In genomic region chr13:96925991-96926725, GRCm38 (mm10) we compare ENCODE assay signal across 11 mouse cellular contexts. TPM values are rescaled to one million over a fixed set of nuclear protein-coding genes. Genes with fewer than 3 reads are reported as not detected.
DNase-seq lines count a peak whose midpoint lies in the region; ATAC-seq and TF ChIP-seq lines count a peak whose summit lies in the region.
"Had no signal": no experiment of that assay in that cellular context is flagged by ENCODE, and none has a peak within 500 bp of the region (broad histone marks: within the 10 kb centered on the region; RNA-seq: fewer than 3 reads in every experiment).

No protein-coding gene starts in this region.

- no peaks in the 10 kb centered on the region for H3K36me3 ChIP-seq in heart, embryonic 13.5 days
- no peaks in the 10 kb centered on the region for H3K36me3 ChIP-seq in heart, adult 2 months (ENCODE audit: control insufficient read depth, insufficient read depth, low read length)
- no peaks in the 10 kb centered on the region for H3K36me3 ChIP-seq in testis, adult 2 months (ENCODE audit: control insufficient read depth, insufficient read depth, low read length)
- H3K36me3 ChIP-seq in liver, embryonic 14.5 days (replicated peaks; ENCODE audit: control insufficient read depth, insufficient read depth, low read depth): no peaks in the 10 kb centered on the region

- WGBS in heart, embryonic 13.5 days: 48% methylated on average over 10 of the region's 10 CpGs
- 81% methylated on average over 10 of the region's 10 CpGs for WGBS in heart, adult 2 months
- WGBS in liver, embryonic 14.5 days (ENCODE audit: insufficient replicate concordance): 39% methylated on average over 10 of the region's 10 CpGs

- H3K4me3 ChIP-seq in heart, embryonic 13.5 days: no peak overlapping the region
- H3K4me3 ChIP-seq in heart, adult 2 months: no peak overlapping the region
- no peak overlapping the region for H3K4me3 ChIP-seq in testis, adult 2 months (ENCODE audit: control insufficient read depth, low read depth, low read length)
- H3K4me3 ChIP-seq in liver, embryonic 14.5 days (ENCODE audit: insufficient read depth in 1 of 2, low read depth in 2 of 2, low read length in 2 of 2): no peak overlapping the region; a peak in 1 of 4 replicates

- ATAC-seq in heart, embryonic 13.5 days (ENCODE audit: extremely low read depth, insufficient number of reproducible peaks, low FRiP score, low TSS enrichment): no peak
- ATAC-seq in liver, embryonic 14.5 days (ENCODE audit: insufficient read depth): no peak

- no peak overlapping the region for H3K9ac ChIP-seq in heart, embryonic 13.5 days
- H3K9ac ChIP-seq in heart, adult 2 months (ENCODE audit: low read depth, low read length): no peak overlapping the region
- H3K9ac ChIP-seq in liver, embryonic 14.5 days (replicated peaks): no peak overlapping the region

- no peak overlapping the region for H3K27ac ChIP-seq in heart, embryonic 13.5 days (replicated peaks)
- no peak overlapping the region for H3K27ac ChIP-seq in heart, adult 2 months
- H3K27ac ChIP-seq in testis, adult 2 months (ENCODE audit: control insufficient read depth, insufficient read depth, low read depth, low read length): no peak overlapping the region
- no peak overlapping the region for H3K27ac ChIP-seq in liver, embryonic 14.5 days

- peaks cover 30% of the 10 kb centered on the region for H3K27me3 ChIP-seq in heart, embryonic 13.5 days (replicated peaks)
- peaks cover 6% of the 10 kb centered on the region for H3K27me3 ChIP-seq in heart, adult 2 months (ENCODE audit: control insufficient read depth, insufficient read depth, low read length)
- peaks cover 3% of the 10 kb centered on the region for H3K27me3 ChIP-seq in testis, adult 2 months (ENCODE audit: control insufficient read depth, insufficient read depth, low read length)
- peaks cover 33% of the 10 kb centered on the region for H3K27me3 ChIP-seq in liver, embryonic 14.5 days (ENCODE audit: control insufficient read depth, insufficient read depth, low read length)

- no peaks in the 10 kb centered on the region for H3K4me1 ChIP-seq in heart, embryonic 13.5 days
- no peaks in the 10 kb centered on the region for H3K4me1 ChIP-seq in heart, adult 2 months (ENCODE audit: control insufficient read depth, insufficient read depth, low read length)
- H3K4me1 ChIP-seq in testis, adult 2 months (ENCODE audit: control insufficient read depth, insufficient read depth, low read length): peaks cover 9% of the 10 kb centered on the region
- H3K4me1 ChIP-seq in liver, embryonic 14.5 days (replicated peaks; ENCODE audit: control insufficient read depth in 2 of 2, insufficient read depth in 2 of 2, low read length in 1 of 2): no peaks in the 10 kb centered on the region

- intact Hi-C loops in heart, adult 2 months (cut with DNase I): no loop called here

- peak overlapping the region; percentile 96; the same call in 1 of the 2 replicates for H3K4me2 ChIP-seq in heart, embryonic 13.5 days
- peak overlapping the region; percentile 68 for H3K4me2 ChIP-seq in liver, embryonic 14.5 days (ENCODE audit: low read depth)

- no peaks in the 10 kb centered on the region for H3K9me3 ChIP-seq in heart, embryonic 13.5 days
- no peaks in the 10 kb centered on the region for H3K9me3 ChIP-seq in liver, embryonic 14.5 days (ENCODE audit: control insufficient read depth, low read length)

- DNase-seq in heart, adult 2 months: no peak
- no peak for DNase-seq in testis, postnatal 14 days (ENCODE audit: low spot score)
- DNase-seq in liver, embryonic 14.5 days (ENCODE audit: low read depth in 3 of 3, low spot score in 3 of 3): no peak
- DNase-seq in urinary bladder, postnatal 36 days (ENCODE audit: low spot score in 2 of 2): no peak
- DNase-seq in right cerebral cortex, adult 2 months (ENCODE audit: low spot score in 2 of 2): no peak
- no peak for DNase-seq in c-Kit-positive CD71-positive TER-119-positive erythroid progenitor cells, embryonic 14.5 days (ENCODE audit: low spot score)
- DNase-seq: cerebellum, adult 18-20 months had no signal

- TF ChIP-seq POLR2A in heart, adult 2 months (IDR thresholded peaks at IDR 0.05; ENCODE audit: insufficient read depth, low read depth, low read length): no peak
- no peak for TF ChIP-seq POLR2A in testis, adult 2 months (IDR thresholded peaks at IDR 0.05; ENCODE audit: control insufficient read depth, low read depth, low read length)

- no peak for TF ChIP-seq CTCF in heart, adult 2 months (IDR thresholded peaks at IDR 0.05)
- TF ChIP-seq CTCF in testis, adult 2 months (IDR thresholded peaks at IDR 0.05; ENCODE audit: control insufficient read depth, insufficient read depth, insufficient replicate concordance, low read depth, low read length): 0 out of 2 replicates have a peak, but pooled peaks have one; percentile 4
- TF ChIP-seq CTCF in liver, embryonic 14.5 days (IDR thresholded peaks at IDR 0.05; ENCODE audit: low read depth): no peak

- no peaks in the 10 kb centered on the region for H3K79me2 ChIP-seq in heart, adult 2 months (replicated peaks; ENCODE audit: control insufficient read depth, insufficient read depth, low read length)

- no peak for TF ChIP-seq EP300 in heart, adult 2 months (IDR thresholded peaks at IDR 0.05; ENCODE audit: insufficient read depth, low read depth, low read length)
- TF ChIP-seq EP300 in liver, embryonic 14.5 days (IDR thresholded peaks at IDR 0.05; ENCODE audit: low read depth): no peak

RNA-seq across cellular contexts. Expression of gene Gcnt4, which starts 1.7 kb away (rescaled TPM):
- 0.36 and 0.44 TPM in 2 replicates for polyA plus RNA-seq in heart, embryonic 13.5 days (2015; fragmentation: Nextera tagmentation; extraction: Ambion mirVana)
- under 1 TPM; 0.11 to 0.13 TPM for total RNA-seq in heart, adult 2 months (2021)
- 0.03 and 0.04 TPM in 2 replicates for polyA plus RNA-seq in heart, adult 2 months (2012; rRNA removed)
- polyA plus RNA-seq in testis, adult 2 months (2012; rRNA removed): 0.90 and 1.4 TPM in 2 replicates
- polyA plus RNA-seq in liver, embryonic 14.5 days (2012; rRNA removed): 0.64 and 0.86 TPM in 2 replicates
- polyA plus RNA-seq in liver, embryonic 14.5 days (2014; fragmentation: Nextera tagmentation; extraction: Ambion mirVana): 0.29 and 0.43 TPM in 2 replicates
- total RNA-seq: neutrophil, adult 5-6 weeks had no signal
- polyA plus RNA-seq: erythroblast, embryonic 14.5 days had no signal
